Mouse (Mus musculus): Measurements from ENCODE around the gene Lipc. TPM values are rescaled to one million over a fixed set of nuclear protein-coding genes. Genes with fewer than 3 reads are reported as not detected.

Gene Lipc
- 0.22 and 0.26 TPM in 2 replicates for polyA plus RNA-seq (2015; fragmentation: Nextera tagmentation; extraction: Ambion mirVana)

DNA sequence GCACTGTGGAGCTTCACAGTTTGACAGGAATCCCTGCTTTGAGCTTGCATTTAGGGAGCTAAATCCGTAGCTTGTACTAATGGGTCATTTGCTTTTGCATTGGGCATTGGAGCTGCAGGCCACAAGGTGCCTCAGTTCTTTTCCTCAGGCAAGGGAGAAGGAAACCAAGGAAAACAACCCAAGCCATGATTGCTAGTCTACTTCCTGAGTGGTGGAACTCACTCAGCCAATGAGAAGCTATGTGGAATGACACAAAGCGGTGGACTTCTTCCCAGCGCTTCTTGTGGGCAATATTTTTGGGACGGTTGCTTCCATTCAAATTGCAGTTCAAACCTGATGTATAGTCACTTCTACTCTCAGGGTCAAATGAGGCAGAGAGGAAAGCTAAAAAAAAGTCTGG, at the start of gene Lipc:
Lipc (minus strand) TSS at position 101 of the 400 bp plus-strand sequence.
- no peak for ATAC-seq
- WGBS, result 83% methylated on average over 4 of the region's 4 CpGs

DNA sequence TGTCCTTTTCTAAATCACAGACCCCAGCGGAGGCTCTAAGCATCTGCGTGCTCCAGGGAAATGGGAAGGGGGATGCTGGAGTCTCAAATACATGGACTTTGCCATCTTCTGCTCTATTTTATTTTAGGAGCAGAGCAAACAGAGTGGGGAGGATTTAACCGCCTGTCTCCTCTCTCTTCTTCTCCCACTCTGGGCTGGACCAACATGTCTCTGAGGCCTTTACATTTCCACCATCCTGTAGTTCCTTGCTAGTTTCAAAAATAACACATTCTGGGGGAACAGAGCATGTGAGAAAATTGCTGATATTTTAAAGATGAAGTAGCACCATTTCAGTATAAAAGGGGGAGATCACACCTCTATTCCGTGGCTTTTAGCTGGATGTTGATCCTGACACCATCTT, 47.1 kb upstream of the Lipc start:
- no peaks in the 10 kb centered on the region; the same call in 1 of the 2 replicates for H3K4me1 ChIP-seq (replicated peaks; ENCODE audit: control insufficient read depth, insufficient read depth, low read length)
- H3K9ac ChIP-seq (replicated peaks; ENCODE audit: low read depth, low read length), result no peak overlapping the region
- no peak overlapping the region for H3K4me3 ChIP-seq (replicated peaks; ENCODE audit: low read length)
- 0 out of 2 replicates have a peak, but pooled peaks have one; percentile 4 for ATAC-seq
- H3K27ac ChIP-seq (ENCODE audit: low read length), result no peak overlapping the region
- no peaks in the 10 kb centered on the region for H3K36me3 ChIP-seq (ENCODE audit: control insufficient read depth, insufficient read depth)
- WGBS, result 73% methylated on average over 4 of the region's 4 CpGs
- H3K27me3 ChIP-seq (replicated peaks; ENCODE audit: control insufficient read depth, insufficient read depth, low read length), result no peaks in the 10 kb centered on the region
- H3K9me3 ChIP-seq (ENCODE audit: control insufficient read depth, low read length), result no peaks in the 10 kb centered on the region
- no peak overlapping the region for H3K4me2 ChIP-seq (ENCODE audit: low read length)

More for the DNA sequence above, at the start of gene Lipc:
- Histone ChIP-seq H3K4me2 (ENCODE audit: low read length) (no peak within 1 kb of the TSS), H3K9ac (replicated peaks; ENCODE audit: low read depth, low read length) (no peak within 1 kb of the TSS), H3K4me1 (replicated peaks; ENCODE audit: control insufficient read depth, insufficient read depth, low read length) (no peaks in the 10 kb centered on the region), H3K27ac (ENCODE audit: low read length) (no peak within 1 kb of the TSS), H3K27me3 (replicated peaks; ENCODE audit: control insufficient read depth, insufficient read depth, low read length) (no peaks in the 10 kb centered on the region), H3K9me3 (ENCODE audit: control insufficient read depth, low read length) (no peaks in the 10 kb centered on the region), H3K36me3 (ENCODE audit: control insufficient read depth, insufficient read depth) (no peaks in the 10 kb centered on the region), H3K4me3 (replicated peaks; ENCODE audit: low read length) (no peak within 1 kb of the TSS)

DNA sequence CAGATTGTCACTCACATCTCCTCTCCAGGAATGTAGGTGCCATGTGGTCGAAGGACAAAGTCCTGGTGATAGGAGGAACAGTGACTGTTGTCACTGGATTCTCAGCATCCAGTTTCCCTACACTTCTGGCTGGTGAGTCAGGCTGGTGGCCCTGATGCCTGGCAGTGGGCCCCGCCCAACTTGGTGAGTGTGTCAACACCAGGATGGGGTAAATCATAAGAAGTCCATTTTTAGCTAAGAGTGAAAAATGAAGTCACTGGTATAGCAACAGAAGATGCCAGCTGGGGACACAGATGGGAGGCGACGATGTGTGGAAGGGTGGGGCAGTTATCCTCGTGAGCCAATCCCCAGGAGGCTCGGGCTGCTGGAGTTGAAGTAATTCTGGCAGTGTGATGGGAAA, 46.7 kb upstream of the Lipc start:
- no peak overlapping the region for H3K27ac ChIP-seq (ENCODE audit: low read length)

GRCm38 (mm10) chr9:70993326-70993725, 41.3 kb upstream of the Lipc start:
- no peaks in the 10 kb centered on the region for H3K4me1 ChIP-seq (replicated peaks; ENCODE audit: control insufficient read depth, insufficient read depth, low read length)
- H3K4me2 ChIP-seq (ENCODE audit: low read length), result no peak overlapping the region
- 69% methylated on average over 6 of the region's 6 CpGs for WGBS
- no peak overlapping the region for H3K9ac ChIP-seq (replicated peaks; ENCODE audit: low read depth, low read length)
- no peak overlapping the region for H3K27ac ChIP-seq (ENCODE audit: low read length)
- H3K9me3 ChIP-seq (ENCODE audit: control insufficient read depth, low read length), result no peaks in the 10 kb centered on the region
- no peaks in the 10 kb centered on the region for H3K27me3 ChIP-seq (replicated peaks; ENCODE audit: control insufficient read depth, insufficient read depth, low read length)
- no peak overlapping the region for H3K4me3 ChIP-seq (replicated peaks; ENCODE audit: low read length)
- ATAC-seq, result no peak
- H3K36me3 ChIP-seq (ENCODE audit: control insufficient read depth, insufficient read depth), result no peaks in the 10 kb centered on the region

More for the DNA sequence above, 46.7 kb upstream of the Lipc start:
- no peaks in the 10 kb centered on the region for H3K9me3 ChIP-seq (ENCODE audit: control insufficient read depth, low read length)
- no peak overlapping the region for H3K4me3 ChIP-seq (replicated peaks; ENCODE audit: low read length)
- ATAC-seq, result peak; percentile 55; the same call in 1 of the 2 replicates
- no peaks in the 10 kb centered on the region; the same call in 1 of the 2 replicates for H3K4me1 ChIP-seq (replicated peaks; ENCODE audit: control insufficient read depth, insufficient read depth, low read length)
- no peak overlapping the region for H3K9ac ChIP-seq (replicated peaks; ENCODE audit: low read depth, low read length)
- no peaks in the 10 kb centered on the region for H3K36me3 ChIP-seq (ENCODE audit: control insufficient read depth, insufficient read depth)
- 62% methylated on average over 6 of the region's 6 CpGs for WGBS
- no peaks in the 10 kb centered on the region for H3K27me3 ChIP-seq (replicated peaks; ENCODE audit: control insufficient read depth, insufficient read depth, low read length)
- no peak overlapping the region for H3K4me2 ChIP-seq (ENCODE audit: low read length)

DNA sequence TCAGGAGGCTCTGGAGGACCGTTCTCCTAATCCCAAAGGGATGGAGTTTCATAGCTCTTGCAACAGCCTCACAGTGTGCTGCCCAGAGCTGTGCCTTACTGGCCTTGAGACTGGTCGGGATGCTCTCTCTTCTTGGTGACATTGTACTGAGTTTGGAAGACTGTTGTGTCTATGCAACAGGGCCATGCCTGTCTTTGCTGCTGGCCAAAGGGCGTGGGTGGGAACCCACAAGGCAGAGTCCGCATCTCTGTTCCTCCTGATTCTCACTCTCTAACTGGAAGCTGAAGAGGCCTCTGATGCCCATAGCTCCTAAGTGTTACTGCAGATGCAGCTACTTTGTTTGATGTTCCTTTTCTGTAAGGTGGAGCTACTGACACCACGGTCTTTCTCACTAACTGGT, 39.4 kb upstream of the Lipc start:
- no peaks in the 10 kb centered on the region for H3K4me1 ChIP-seq (replicated peaks; ENCODE audit: control insufficient read depth, insufficient read depth, low read length)
- H3K27me3 ChIP-seq (replicated peaks; ENCODE audit: control insufficient read depth, insufficient read depth, low read length), result no peaks in the 10 kb centered on the region
- 88% methylated on average over 5 of the region's 5 CpGs for WGBS
- no peak for ATAC-seq
- no peak overlapping the region for H3K27ac ChIP-seq (ENCODE audit: low read length)
- H3K9me3 ChIP-seq (ENCODE audit: control insufficient read depth, low read length), result no peaks in the 10 kb centered on the region
- no peaks in the 10 kb centered on the region for H3K36me3 ChIP-seq (ENCODE audit: control insufficient read depth, insufficient read depth)
- H3K4me3 ChIP-seq (replicated peaks; ENCODE audit: low read length), result no peak overlapping the region
- H3K4me2 ChIP-seq (ENCODE audit: low read length), result no peak overlapping the region
- no peak overlapping the region for H3K9ac ChIP-seq (replicated peaks; ENCODE audit: low read depth, low read length)

- no peaks in the 10 kb centered on the region for H3K4me1 ChIP-seq (replicated peaks; ENCODE audit: control insufficient read depth, insufficient read depth, low read length)
- WGBS, result 45% methylated on average over 2 of the region's 2 CpGs
- no peak overlapping the region for H3K4me2 ChIP-seq (ENCODE audit: low read length)
- H3K4me3 ChIP-seq (replicated peaks; ENCODE audit: low read length), result no peak overlapping the region
- H3K27ac ChIP-seq (ENCODE audit: low read length), result no peak overlapping the region
- H3K9me3 ChIP-seq (ENCODE audit: control insufficient read depth, low read length), result no peaks in the 10 kb centered on the region
- no peak overlapping the region for H3K9ac ChIP-seq (replicated peaks; ENCODE audit: low read depth, low read length)
- H3K36me3 ChIP-seq (ENCODE audit: control insufficient read depth, insufficient read depth), result no peaks in the 10 kb centered on the region
- no peak for ATAC-seq
- H3K27me3 ChIP-seq (replicated peaks; ENCODE audit: control insufficient read depth, insufficient read depth, low read length), result no peaks in the 10 kb centered on the region
These were observed 35.2 kb upstream of the Lipc start for GRCm38 (mm10) chr9:70987210-70987609.

- 85% methylated on average over 3 of the region's 3 CpGs for WGBS
- no peak for ATAC-seq
- H3K4me3 ChIP-seq (replicated peaks; ENCODE audit: low read length), result no peak overlapping the region
- H3K27me3 ChIP-seq (replicated peaks; ENCODE audit: control insufficient read depth, insufficient read depth, low read length), result no peaks in the 10 kb centered on the region
- no peak overlapping the region for H3K4me2 ChIP-seq (ENCODE audit: low read length)
- H3K9ac ChIP-seq (replicated peaks; ENCODE audit: low read depth, low read length), result no peak overlapping the region
- no peaks in the 10 kb centered on the region for H3K36me3 ChIP-seq (ENCODE audit: control insufficient read depth, insufficient read depth)
- no peak overlapping the region for H3K27ac ChIP-seq (ENCODE audit: low read length)
- H3K4me1 ChIP-seq (replicated peaks; ENCODE audit: control insufficient read depth, insufficient read depth, low read length), result no peaks in the 10 kb centered on the region
- H3K9me3 ChIP-seq (ENCODE audit: control insufficient read depth, low read length), result no peaks in the 10 kb centered on the region; the same call in 1 of the 2 replicates
These were observed 31.0 kb upstream of the Lipc start for GRCm38 (mm10) chr9:70982991-70983480.

DNA sequence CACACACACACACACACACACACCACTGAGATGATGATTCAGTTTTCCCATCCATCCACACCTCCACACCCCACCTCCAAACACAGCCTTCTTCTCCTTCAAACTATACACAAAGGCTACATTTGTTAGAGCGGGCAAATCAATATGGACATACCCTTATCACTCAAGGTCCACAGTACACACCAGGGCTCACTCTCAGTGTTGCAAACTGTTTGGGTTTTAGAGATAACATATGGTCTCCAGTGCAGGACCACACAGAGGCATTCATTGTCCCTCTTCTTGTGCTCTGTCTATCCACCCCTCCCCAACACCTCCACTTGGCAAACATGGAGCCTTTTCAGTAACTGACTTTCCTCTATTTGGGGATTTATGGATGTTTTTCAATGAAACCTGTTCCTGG, 29.7 kb upstream of the Lipc start:
- 89% methylated on average over 1 of the region's 1 CpGs for WGBS
- ATAC-seq, result no peak
- Histone ChIP-seq H3K4me3 (replicated peaks; ENCODE audit: low read length) (no peak overlapping the region), H3K27me3 (replicated peaks; ENCODE audit: control insufficient read depth, insufficient read depth, low read length) (no peaks in the 10 kb centered on the region), H3K4me2 (ENCODE audit: low read length) (no peak overlapping the region), H3K27ac (ENCODE audit: low read length) (no peak overlapping the region), H3K36me3 (ENCODE audit: control insufficient read depth, insufficient read depth) (no peaks in the 10 kb centered on the region), H3K4me1 (replicated peaks; ENCODE audit: control insufficient read depth, insufficient read depth, low read length) (no peaks in the 10 kb centered on the region), H3K9ac (replicated peaks; ENCODE audit: low read depth, low read length) (no peak overlapping the region), H3K9me3 (ENCODE audit: control insufficient read depth, low read length) (no peaks in the 10 kb centered on the region; the same call in 1 of the 2 replicates)

DNA sequence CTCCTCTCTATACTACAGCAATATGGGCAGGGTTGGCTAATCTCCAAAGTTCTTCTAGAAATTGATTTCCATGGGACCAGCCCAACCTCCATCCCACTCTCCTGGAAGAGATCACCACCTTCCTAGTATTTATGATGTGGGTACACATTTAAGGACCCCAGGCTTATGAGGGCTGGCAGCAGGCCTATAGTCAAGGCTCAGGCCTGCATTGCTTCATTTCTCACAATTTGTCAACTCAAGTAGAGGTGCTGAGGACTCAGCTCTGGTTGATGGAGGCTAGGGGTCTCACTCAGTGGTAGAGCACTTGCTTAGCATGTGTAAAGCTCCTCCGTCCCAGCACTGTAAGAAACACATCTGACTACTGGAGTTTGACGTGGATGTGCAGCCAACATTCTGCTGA, 27.6 kb upstream of the Lipc start:
- H3K36me3 ChIP-seq (ENCODE audit: control insufficient read depth, insufficient read depth), result no peaks in the 10 kb centered on the region
- H3K27me3 ChIP-seq (replicated peaks; ENCODE audit: control insufficient read depth, insufficient read depth, low read length), result no peaks in the 10 kb centered on the region
- no peak overlapping the region for H3K9ac ChIP-seq (replicated peaks; ENCODE audit: low read depth, low read length)
- H3K4me3 ChIP-seq (replicated peaks; ENCODE audit: low read length), result no peak overlapping the region
- ATAC-seq, result no peak
- WGBS, result 97% methylated on average over 2 of the region's 2 CpGs
- no peak overlapping the region for H3K27ac ChIP-seq (ENCODE audit: low read length)
- no peak overlapping the region for H3K4me2 ChIP-seq (ENCODE audit: low read length)
- no peaks in the 10 kb centered on the region; the same call in 1 of the 2 replicates for H3K9me3 ChIP-seq (ENCODE audit: control insufficient read depth, low read length)
- H3K4me1 ChIP-seq (replicated peaks; ENCODE audit: control insufficient read depth, insufficient read depth, low read length), result no peaks in the 10 kb centered on the region

DNA sequence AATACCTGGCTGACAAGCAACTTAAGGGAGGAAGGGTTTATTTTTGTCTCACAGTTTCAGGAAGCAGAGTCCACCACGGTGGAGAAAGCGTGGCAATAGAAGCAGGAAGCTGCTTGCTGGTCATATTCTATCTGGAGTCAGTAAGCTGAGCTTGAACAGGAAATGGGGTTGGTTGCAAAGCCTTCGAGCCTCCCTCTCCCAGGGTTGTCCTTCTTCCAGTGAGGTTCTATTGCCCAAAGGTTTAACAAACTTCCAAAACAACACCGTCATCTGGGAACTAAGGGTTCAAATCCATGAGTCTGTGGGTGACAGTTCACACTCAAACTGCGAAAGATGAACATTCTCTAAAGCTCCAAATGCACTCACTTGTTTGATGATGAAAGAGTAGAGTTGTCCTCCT, 27.1 kb upstream of the Lipc start:
- no peak overlapping the region for H3K4me3 ChIP-seq (replicated peaks; ENCODE audit: low read length)
- ATAC-seq, result no peak
- no peak overlapping the region for H3K9ac ChIP-seq (replicated peaks; ENCODE audit: low read depth, low read length)
- no peaks in the 10 kb centered on the region; the same call in 1 of the 2 replicates for H3K9me3 ChIP-seq (ENCODE audit: control insufficient read depth, low read length)
- no peaks in the 10 kb centered on the region for H3K4me1 ChIP-seq (replicated peaks; ENCODE audit: control insufficient read depth, insufficient read depth, low read length)
- 92% methylated on average over 5 of the region's 5 CpGs for WGBS
- H3K36me3 ChIP-seq (ENCODE audit: control insufficient read depth, insufficient read depth), result no peaks in the 10 kb centered on the region
- no peaks in the 10 kb centered on the region for H3K27me3 ChIP-seq (replicated peaks; ENCODE audit: control insufficient read depth, insufficient read depth, low read length)
- H3K4me2 ChIP-seq (ENCODE audit: low read length), result no peak overlapping the region
- H3K27ac ChIP-seq (ENCODE audit: low read length), result no peak overlapping the region

Measured in forebrain, embryonic 16.5 days (tissue).